Comparison of ENCODE assay signal across 8 mouse cellular contexts in genomic region chr9:82976936-82977335, GRCm38 (mm10). TPM values are rescaled to one million over a fixed set of nuclear protein-coding genes. Genes with fewer than 3 reads are reported as not detected.
A peak's percentile ranks its signal among the peaks of the same experiment; 100 is the strongest.
DNase-seq lines count a peak whose midpoint lies in the region; ATAC-seq and TF ChIP-seq lines count a peak whose summit lies in the region.

No protein-coding gene starts in this region.

- no peak overlapping the region for H3K27ac ChIP-seq in lung, embryonic 14.5 days (ENCODE audit: low read depth)
- H3K27ac ChIP-seq in forebrain, embryonic 11.5 days (ENCODE audit: low read depth, low read length): no peak overlapping the region; the same call in 1 of the 2 replicates
- H3K27ac ChIP-seq in hindbrain, embryonic 16.5 days (ENCODE audit: low read depth, low read length): no peak overlapping the region
- no peak overlapping the region for H3K27ac ChIP-seq in liver, embryonic 15.5 days (replicated peaks)

- ATAC-seq in lung, embryonic 14.5 days (ENCODE audit: insufficient read depth): no peak
- no peak for ATAC-seq in forebrain, embryonic 11.5 days (replicated peaks; ENCODE audit: low FRiP score)
- no peak for ATAC-seq in hindbrain, embryonic 16.5 days
- ATAC-seq in liver, embryonic 15.5 days (ENCODE audit: insufficient read depth): no peak
- ATAC-seq in monocyte, adult 5-6 weeks (replicated peaks; ENCODE audit: insufficient number of reproducible peaks, low FRiP score, low TSS enrichment, poor library complexity, severe bottlenecking): no peak

- TF ChIP-seq CTCF in lung, embryonic 14.5 days (IDR thresholded peaks at IDR 0.05; ENCODE audit: low read depth): no peak
- TF ChIP-seq CTCF in lung, adult 2 months (IDR thresholded peaks at IDR 0.05; ENCODE audit: insufficient read depth, low read length): no peak

- H3K4me1 ChIP-seq in lung, embryonic 14.5 days (ENCODE audit: insufficient read depth): no peaks in the 10 kb centered on the region
- peaks cover 8% of the 10 kb centered on the region for H3K4me1 ChIP-seq in lung, adult 2 months (ENCODE audit: control insufficient read depth, insufficient read depth, low read length)
- peaks cover 3% of the 10 kb centered on the region; the same call in 1 of the 2 replicates for H3K4me1 ChIP-seq in forebrain, embryonic 11.5 days (replicated peaks; ENCODE audit: control insufficient read depth, insufficient read depth, low read length)
- H3K4me1 ChIP-seq in hindbrain, embryonic 16.5 days (ENCODE audit: control insufficient read depth, insufficient read depth, low read depth, low read length): peaks cover 12% of the 10 kb centered on the region
- H3K4me1 ChIP-seq in liver, embryonic 15.5 days (replicated peaks): peaks cover 13% of the 10 kb centered on the region

- 24% methylated on average over 5 of the region's 5 CpGs for WGBS in lung, embryonic 14.5 days
- 59% methylated on average over 5 of the region's 5 CpGs for WGBS in lung, adult 2 months
- 9% methylated on average over 5 of the region's 5 CpGs for WGBS in forebrain, embryonic 11.5 days
- WGBS in hindbrain, embryonic 16.5 days: 6% methylated on average over 5 of the region's 5 CpGs
- 33% methylated on average over 5 of the region's 5 CpGs for WGBS in liver, embryonic 15.5 days (ENCODE audit: insufficient replicate concordance)

- H3K4me2 ChIP-seq in lung, embryonic 14.5 days: peak overlapping the region; percentile 84
- H3K4me2 ChIP-seq in forebrain, embryonic 11.5 days (ENCODE audit: low read depth, low read length, severe bottlenecking): peak overlapping the region; percentile 54
- peak overlapping the region; percentile 62 for H3K4me2 ChIP-seq in hindbrain, embryonic 16.5 days (ENCODE audit: low read length)
- peak overlapping the region; percentile 82 for H3K4me2 ChIP-seq in liver, embryonic 15.5 days

- peak overlapping the region; percentile 98; the same call in 1 of the 2 replicates for H3K9ac ChIP-seq in lung, embryonic 14.5 days
- H3K9ac ChIP-seq in forebrain, embryonic 11.5 days (ENCODE audit: low read length): peak overlapping the region; percentile 48
- 0 out of 2 replicates have a peak overlapping the region, but pooled peaks have one; percentile 23 for H3K9ac ChIP-seq in hindbrain, embryonic 16.5 days (ENCODE audit: low read depth, low read length)
- H3K9ac ChIP-seq in liver, embryonic 15.5 days: no peak overlapping the region

- H3K4me3 ChIP-seq in lung, embryonic 14.5 days (ENCODE audit: low read depth, low read length): peak overlapping the region; percentile 89
- H3K4me3 ChIP-seq in lung, adult 2 months (replicated peaks; ENCODE audit: extremely low read depth, low read depth, low read length): no peak overlapping the region
- H3K4me3 ChIP-seq in forebrain, embryonic 11.5 days (ENCODE audit: low read depth, low read length): peak overlapping the region; percentile 5; the same call in 1 of the 2 replicates
- peak overlapping the region; percentile 17; the same call in 1 of the 2 replicates for H3K4me3 ChIP-seq in hindbrain, embryonic 16.5 days (ENCODE audit: low read length)
- H3K4me3 ChIP-seq in liver, embryonic 15.5 days (replicated peaks): no peak overlapping the region

- peak; percentile 46 for DNase-seq in lung, embryonic 14.5 days
- no peak for DNase-seq in lung, adult 2 months
- peak; percentile 37 to 55 for DNase-seq in adrenal gland, postnatal 36 days
- DNase-seq in forebrain, embryonic 11.5 days (ENCODE audit: low spot score): no peak
- no peak for DNase-seq in urinary bladder, postnatal 25 days (ENCODE audit: low spot score)

- no peaks in the 10 kb centered on the region for H3K27me3 ChIP-seq in lung, embryonic 14.5 days (ENCODE audit: insufficient read depth, low read length)
- H3K27me3 ChIP-seq in forebrain, embryonic 11.5 days (ENCODE audit: control insufficient read depth, insufficient read depth, low read length): no peaks in the 10 kb centered on the region
- H3K27me3 ChIP-seq in hindbrain, embryonic 16.5 days (replicated peaks; ENCODE audit: control insufficient read depth, insufficient read depth, low read length): no peaks in the 10 kb centered on the region
- no peaks in the 10 kb centered on the region for H3K27me3 ChIP-seq in liver, embryonic 15.5 days

- no peaks in the 10 kb centered on the region for H3K36me3 ChIP-seq in lung, embryonic 14.5 days (ENCODE audit: insufficient read depth)
- H3K36me3 ChIP-seq in forebrain, embryonic 11.5 days (ENCODE audit: control insufficient read depth, insufficient read depth, low read length): no peaks in the 10 kb centered on the region
- H3K36me3 ChIP-seq in hindbrain, embryonic 16.5 days (ENCODE audit: control insufficient read depth, insufficient read depth, low read length): no peaks in the 10 kb centered on the region
- H3K36me3 ChIP-seq in liver, embryonic 15.5 days (replicated peaks): no peaks in the 10 kb centered on the region

- H3K9me3 ChIP-seq in lung, embryonic 14.5 days (ENCODE audit: low read depth, low read length): no peaks in the 10 kb centered on the region
- no peaks in the 10 kb centered on the region for H3K9me3 ChIP-seq in forebrain, embryonic 11.5 days (ENCODE audit: control insufficient read depth, low read length)
- H3K9me3 ChIP-seq in hindbrain, embryonic 16.5 days (ENCODE audit: control insufficient read depth, low read length): no peaks in the 10 kb centered on the region
- no peaks in the 10 kb centered on the region for H3K9me3 ChIP-seq in liver, embryonic 15.5 days (replicated peaks)

- TF ChIP-seq POLR2A in lung, adult 2 months (IDR thresholded peaks at IDR 0.05; ENCODE audit: borderline replicate concordance, extremely low read depth, low read depth, low read length): no peak

RNA-seq across cellular contexts. Expression of gene Phip, which starts 1.6 kb away (rescaled TPM):
- 85.4 and 89.4 TPM in 2 replicates for polyA plus RNA-seq in lung, embryonic 14.5 days (2014; fragmentation: Nextera tagmentation; extraction: Ambion mirVana)
- polyA plus RNA-seq in lung, adult 2 months (2012; rRNA removed): 3.2 and 5.4 TPM in 2 replicates
- 100 to 1,000 TPM in 1 of 2 experiments, 10 to 100 TPM in 1; 79.6 to 108 TPM for total RNA-seq in adrenal gland, postnatal 36 days (2021)
- 144 and 152 TPM in 2 replicates for polyA plus RNA-seq in forebrain, embryonic 11.5 days (2014; fragmentation: Nextera tagmentation; extraction: Ambion mirVana)
- polyA plus RNA-seq in hindbrain, embryonic 16.5 days (2015; fragmentation: Nextera tagmentation; extraction: Ambion mirVana): 70.0 and 76.8 TPM in 2 replicates
- polyA plus RNA-seq in liver, embryonic 15.5 days (2015; fragmentation: Nextera tagmentation; extraction: Ambion mirVana): 20.6 and 22.6 TPM in 2 replicates
- 136 to 240 TPM (median 160 TPM) in 3 replicates for total RNA-seq in monocyte, adult 5-6 weeks (2017)

Comparison
In these comparisons a context has a peak if more than half of its experiments do, and no peak if none do; other contexts are left out.
1. DNase-seq: peak in lung, embryonic 14.5 days (single experiment) and adrenal gland, postnatal 36 days (2 of 2); none in lung, adult 2 months (single experiment), forebrain, embryonic 11.5 days (single experiment) and urinary bladder, postnatal 25 days (single experiment).
2. H3K4me3 ChIP-seq: peak in lung, embryonic 14.5 days (single experiment), forebrain, embryonic 11.5 days (single experiment) and hindbrain, embryonic 16.5 days (single experiment); none in lung, adult 2 months (single experiment) and liver, embryonic 15.5 days (single experiment).
3. Peak in every context shown above with its lines, with median percentiles within 50 percentile points of each other: H3K4me2 ChIP-seq.